Mouse (Mus musculus): ENCODE measurements around the gene Tbkbp1.

DNA sequence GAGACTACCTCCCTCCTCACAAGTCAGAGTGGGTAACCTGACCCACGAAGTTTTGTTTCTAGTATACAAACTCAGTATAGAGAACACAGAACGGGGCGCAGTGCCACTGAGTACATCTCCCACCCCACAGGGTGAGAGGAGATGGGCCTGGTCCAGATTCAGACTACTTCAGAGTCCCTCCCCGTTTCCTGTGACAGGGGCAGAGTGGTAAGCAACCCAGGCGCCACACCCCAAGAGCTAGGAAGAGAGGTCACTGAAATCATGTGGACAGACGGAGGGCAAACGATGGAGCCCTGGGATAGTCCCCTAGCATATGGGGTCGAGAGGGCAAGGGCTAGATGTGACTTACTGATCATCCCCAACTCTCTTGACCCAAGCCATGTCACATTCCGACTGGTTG, 5.3 kb downstream of the Tbkbp1 start:
- no peak for TF ChIP-seq CTCF (IDR thresholded peaks at IDR 0.05 in 2 of 3, conservative IDR thresholded peaks at IDR 0.05 in 1 of 3; ENCODE audit: control insufficient read depth in 1 of 3, insufficient read depth in 1 of 3, low read depth in 2 of 3, low read length in 3 of 3, poor library complexity in 1 of 3, severe bottlenecking in 1 of 3)
- TF ChIP-seq BHLHE40 (IDR thresholded peaks at IDR 0.05; ENCODE audit: borderline replicate concordance, low read depth, low read length): no peak
- no peak for TF ChIP-seq POLR2A (IDR thresholded peaks at IDR 0.05; ENCODE audit: control insufficient read depth in 1 of 2, insufficient read depth in 1 of 2, low read depth in 1 of 2, low read length in 2 of 2, poor library complexity in 1 of 2)
- TF ChIP-seq USF1 (IDR thresholded peaks at IDR 0.05; ENCODE audit: low read depth, low read length): no peak
- TF ChIP-seq CHD2 (IDR thresholded peaks at IDR 0.05; ENCODE audit: low read length): no peak
- TF ChIP-seq GATA1 (IDR thresholded peaks at IDR 0.05; ENCODE audit: low read depth, low read length): no peak
- TF ChIP-seq RCOR1 (IDR thresholded peaks at IDR 0.05; ENCODE audit: low read depth, low read length): no peak

All from MEL (cell line).